8 mouse cellular contexts compared by ENCODE assay signal in genomic region chr11:88863071-88863903, GRCm38 (mm10). TPM values are rescaled to one million over a fixed set of nuclear protein-coding genes. Genes with fewer than 3 reads are reported as not detected.
A peak's percentile ranks its signal among the peaks of the same experiment; 100 is the strongest.
DNase-seq lines count a peak whose midpoint lies in the region; ATAC-seq and TF ChIP-seq lines count a peak whose summit lies in the region.

No protein-coding gene starts in this region.

- peak; percentile 68 for DNase-seq in liver, adult 2 months (ENCODE audit: extremely low read depth, low read depth, low spot score)
- DNase-seq in liver: no peak
- DNase-seq in kidney, postnatal 36 days: peak; percentile 66 to 69
- DNase-seq in gastrocnemius, postnatal 10 days: no peak
- DNase-seq in cerebellum, postnatal 36 days: no peak

- peak overlapping the region; percentile 69 for H3K4me3 ChIP-seq in liver, adult 2 months (ENCODE audit: insufficient read depth, low read depth, low read length)
- H3K4me3 ChIP-seq in bone marrow macrophage, adult 2 months (ENCODE audit: insufficient read depth, low read length): peak overlapping the region; percentile 82
- peak overlapping the region; percentile 91 for H3K4me3 ChIP-seq in heart, embryonic 15.5 days
- H3K4me3 ChIP-seq in neural tube, embryonic 12.5 days: peak overlapping the region; percentile 74

- H3K79me2 ChIP-seq in liver, adult 2 months (ENCODE audit: control insufficient read depth, insufficient read depth, low read length): peaks cover 27% of the 10 kb centered on the region

- no peaks in the 10 kb centered on the region for H3K36me3 ChIP-seq in liver, adult 2 months (ENCODE audit: control insufficient read depth, insufficient read depth, low read length)
- no peaks in the 10 kb centered on the region for H3K36me3 ChIP-seq in heart, embryonic 15.5 days
- H3K36me3 ChIP-seq in neural tube, embryonic 12.5 days: no peaks in the 10 kb centered on the region

- H3K4me1 ChIP-seq in liver, adult 2 months (ENCODE audit: control insufficient read depth, insufficient read depth, low read length): peaks cover 16% of the 10 kb centered on the region
- peaks cover 15% of the 10 kb centered on the region for H3K4me1 ChIP-seq in bone marrow macrophage, adult 2 months (ENCODE audit: control insufficient read depth, insufficient read depth, low read length)
- H3K4me1 ChIP-seq in heart, embryonic 15.5 days (replicated peaks): peaks cover 33% of the 10 kb centered on the region
- peaks cover 19% of the 10 kb centered on the region for H3K4me1 ChIP-seq in neural tube, embryonic 12.5 days

- WGBS in liver, adult 2 months: 1% methylated on average over 32 of the region's 32 CpGs
- WGBS in heart, embryonic 15.5 days: 2% methylated on average over 32 of the region's 32 CpGs
- WGBS in neural tube, embryonic 12.5 days: 1% methylated on average over 32 of the region's 32 CpGs

- H3K27ac ChIP-seq in liver, adult 2 months (replicated peaks; ENCODE audit: insufficient read depth, low read depth, low read length): peak overlapping the region; percentile 89
- no peak overlapping the region for H3K27ac ChIP-seq in bone marrow macrophage, adult 2 months (ENCODE audit: insufficient read depth, low read depth, low read length)
- peak overlapping the region; percentile 85 for H3K27ac ChIP-seq in heart, embryonic 15.5 days
- no peak overlapping the region for H3K27ac ChIP-seq in neural tube, embryonic 12.5 days

- 0 out of 2 replicates have a peak, but pooled peaks have one; percentile 28 for TF ChIP-seq POLR2A in liver, adult 2 months (IDR thresholded peaks at IDR 0.05; ENCODE audit: extremely low read depth, insufficient read depth, low read length)
- no peak for TF ChIP-seq POLR2A in bone marrow macrophage, adult 2 months (IDR thresholded peaks at IDR 0.05; ENCODE audit: borderline replicate concordance, low read depth, low read length)

- H3K4me2 ChIP-seq in heart, embryonic 15.5 days: peak overlapping the region; percentile 98
- peak overlapping the region; percentile 97 for H3K4me2 ChIP-seq in neural tube, embryonic 12.5 days (replicated peaks)

- no peak for ATAC-seq in heart, embryonic 15.5 days (replicated peaks; ENCODE audit: insufficient number of reproducible peaks, insufficient read depth, low FRiP score, low read depth)
- ATAC-seq in neural tube, embryonic 12.5 days (ENCODE audit: low FRiP score, low read depth): no peak

- no peak for TF ChIP-seq CTCF in liver, adult 2 months (IDR thresholded peaks at IDR 0.05; ENCODE audit: low read depth, low read length)
- TF ChIP-seq CTCF in bone marrow macrophage, adult 2 months (IDR thresholded peaks at IDR 0.05; ENCODE audit: low read depth, low read length): no peak

- peak overlapping the region; percentile 76 for H3K9ac ChIP-seq in liver, adult 2 months (ENCODE audit: low read depth, low read length)
- H3K9ac ChIP-seq in heart, embryonic 15.5 days: peak overlapping the region; percentile 84
- H3K9ac ChIP-seq in neural tube, embryonic 12.5 days: peak overlapping the region; percentile 79

- no peaks in the 10 kb centered on the region for H3K9me3 ChIP-seq in heart, embryonic 15.5 days (replicated peaks)
- no peaks in the 10 kb centered on the region for H3K9me3 ChIP-seq in neural tube, embryonic 12.5 days

- H3K27me3 ChIP-seq in liver, adult 2 months (ENCODE audit: control insufficient read depth, insufficient read depth, low read length): no peaks in the 10 kb centered on the region
- H3K27me3 ChIP-seq in heart, embryonic 15.5 days: no peaks in the 10 kb centered on the region
- no peaks in the 10 kb centered on the region for H3K27me3 ChIP-seq in neural tube, embryonic 12.5 days (replicated peaks)

RNA-seq across cellular contexts. Expression of gene Akap1, which starts 1.1 kb away (rescaled TPM):
- total RNA-seq in liver, adult 2 months (2014; rRNA removed): 37.7 and 53.6 TPM in 2 replicates
- 58.0 and 81.5 TPM in 2 replicates for polyA plus RNA-seq in liver, adult 2 months (2012; rRNA removed)
- 5.6 and 6.9 TPM in 2 replicates for polyA plus RNA-seq in bone marrow macrophage, adult 2 months (2012; ENCODE audit: insufficient read depth, insufficient read length, missing spikeins)
- 44.2 and 45.8 TPM in 2 replicates for polyA plus RNA-seq in heart, embryonic 15.5 days (2015; fragmentation: Nextera tagmentation; extraction: Ambion mirVana)
- polyA plus RNA-seq in neural tube, embryonic 12.5 days (2016; fragmentation: Nextera tagmentation; extraction: Ambion mirVana): 23.7 and 24.0 TPM in 2 replicates
- total RNA-seq in gastrocnemius, postnatal 10 days (2021): 10 to 100 TPM; 66.9 to 77.5 TPM

Comparison
In these comparisons a context has a peak if more than half of its experiments do, and no peak if none do; other contexts are left out.
1. DNase-seq: peak in liver, adult 2 months (single experiment) and kidney, postnatal 36 days (2 of 2); none in liver (single experiment), gastrocnemius, postnatal 10 days (single experiment) and cerebellum, postnatal 36 days (0 of 2).
2. H3K27ac ChIP-seq: peak in liver, adult 2 months (single experiment) and heart, embryonic 15.5 days (single experiment); none in bone marrow macrophage, adult 2 months (single experiment) and neural tube, embryonic 12.5 days (single experiment).
3. Peak in every context shown above with its lines, with median percentiles within 50 percentile points of each other: H3K4me3 ChIP-seq and H3K9ac ChIP-seq.